Mouse (Mus musculus): Measurements from ENCODE around the gene Iqsec3. TPM values are rescaled to one million over a fixed set of nuclear protein-coding genes. Genes with fewer than 3 reads are reported as not detected.

The Iqsec3 gene
- polyA plus RNA-seq (2017; shearing (Covaris generic)) = under 1 TPM in 1 of 2 experiments, not detected in 1; 0.11 TPM

GRCm38 (mm10) chr6:121473093-121473821 is at the start of gene Iqsec3:
Gene Iqsec3, minus strand, starts transcription at chr6:121473678.

DNA sequence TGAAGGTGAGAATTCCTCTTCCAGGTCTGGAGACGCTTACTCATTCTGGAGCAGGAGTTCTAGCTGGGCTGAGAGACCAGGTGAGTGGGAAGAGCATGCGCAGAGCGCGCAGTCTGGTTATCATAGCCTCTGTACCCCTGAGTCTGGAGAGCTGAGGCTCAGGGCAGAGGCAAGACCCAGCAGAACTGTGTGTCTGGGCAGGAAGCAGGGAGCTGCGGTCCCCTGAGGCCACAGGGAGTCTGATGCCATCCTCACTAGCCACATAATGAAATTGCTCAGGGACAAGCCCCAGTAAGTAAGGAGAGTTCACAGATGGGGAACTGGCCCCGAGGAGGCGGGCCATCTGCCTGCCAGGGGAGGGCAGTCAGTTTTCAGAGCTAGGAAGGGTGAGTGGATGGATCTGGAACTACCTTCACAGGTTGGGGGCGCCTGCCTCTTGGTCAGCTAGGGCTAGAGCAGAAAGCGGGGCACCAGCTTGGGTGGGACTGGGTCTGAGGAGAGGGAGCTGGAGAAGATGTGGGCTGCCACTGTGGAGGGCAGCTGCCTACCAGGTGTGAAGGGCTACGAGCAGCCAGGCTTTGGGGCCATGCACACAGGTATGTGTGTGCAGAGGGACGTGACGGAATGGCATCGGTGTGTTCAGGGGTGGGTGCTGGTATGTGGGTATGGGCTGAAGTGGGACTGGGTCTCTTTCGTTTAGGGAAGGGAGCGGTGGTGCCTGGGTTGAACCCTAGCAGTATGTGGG is 130.3 kb downstream of the Iqsec3 start, which contains the start of gene Slc6a12:
TSS of gene Slc6a12 (plus strand) at position 51 of the 745 bp plus-strand sequence.

Other genes starting within 250 kb of the Iqsec3 start
- gene Usp18, start 227.8 kb downstream of the Iqsec3 start, polyA plus RNA-seq (2017; shearing (Covaris generic)) = 10 to 100 TPM; 51.0 to 59.2 TPM
- 1 to 10 TPM in 1 of 2 experiments, under 1 TPM in 1; 0.51 to 1.1 TPM for gene Slc6a13, start 173.5 kb downstream of the Iqsec3 start, polyA plus RNA-seq (2017; shearing (Covaris generic))
- under 1 TPM in 1 of 2 experiments, not detected in 1; 0.48 TPM for gene Slc6a12, start 130.6 kb downstream of the Iqsec3 start, polyA plus RNA-seq (2017; shearing (Covaris generic))
- not detected for gene A2m, start 161.7 kb upstream of the Iqsec3 start, polyA plus RNA-seq (2017; shearing (Covaris generic))